Mouse (Mus musculus) cerebellum, postnatal 25 days (tissue): Measurements from ENCODE around the gene Fgd5.
"Not testable (repeated sequence)": the region's sequence is repeated elsewhere in the genome, so short reads cannot be mapped to it uniquely, and the experiment has no call there.

Source experiments
- DNase-seq, 2 experiments: peaks; one replicate each; pipeline ENCODE4 v3.0.0; 2021; ENCODE audit warnings: mixed read lengths in 2 of 2

The Fgd5 gene

DNA sequence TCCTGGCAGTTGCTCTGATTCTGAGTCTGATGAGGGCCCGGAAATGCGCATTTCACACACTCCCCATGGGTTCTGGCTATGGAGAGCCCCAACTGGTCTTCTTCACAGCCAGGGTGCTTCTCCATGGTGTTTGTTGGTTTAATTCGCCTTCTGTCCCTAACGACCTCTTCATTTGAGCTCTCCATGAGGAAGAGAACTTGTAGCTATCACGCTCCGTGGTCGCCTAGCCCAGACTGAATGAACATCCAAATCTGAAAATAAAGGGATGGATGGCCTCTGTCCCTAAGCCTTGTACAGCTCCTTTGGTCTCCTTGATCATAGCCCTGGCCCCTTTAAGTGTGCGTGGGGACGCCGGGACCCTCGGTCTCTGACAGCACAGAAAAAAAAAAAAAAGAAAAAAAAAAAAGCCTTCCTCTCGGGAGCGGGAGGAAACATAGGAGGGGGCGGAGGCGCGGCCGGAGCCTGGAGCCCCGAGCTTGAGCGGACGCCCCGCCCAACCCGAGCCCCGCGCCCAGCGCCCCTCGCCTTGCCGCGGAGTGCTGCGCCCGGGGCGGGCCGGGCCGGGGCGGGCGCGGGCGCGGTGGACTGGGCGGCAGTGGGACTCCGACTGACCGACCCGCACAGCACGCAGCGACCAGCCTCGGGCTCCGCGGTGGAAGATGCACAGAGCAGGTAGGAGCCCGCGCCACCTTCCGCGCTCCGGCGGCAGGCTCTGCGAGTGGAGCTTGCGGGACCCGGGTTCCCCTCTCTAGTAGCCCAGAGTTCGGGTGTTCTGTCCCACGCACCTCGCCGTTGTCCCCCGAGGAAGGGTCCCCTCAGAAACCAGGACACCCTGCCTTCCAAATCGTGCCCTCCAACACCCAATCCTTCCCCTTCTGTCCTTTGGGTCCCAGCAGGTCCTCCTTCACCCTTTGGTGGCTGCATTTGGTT is at the start of gene Fgd5:
Gene Fgd5, plus strand, starts transcription at position 508 of the 930 bp plus-strand sequence.
- peak; percentile 34 to 52 for DNase-seq

DNA sequence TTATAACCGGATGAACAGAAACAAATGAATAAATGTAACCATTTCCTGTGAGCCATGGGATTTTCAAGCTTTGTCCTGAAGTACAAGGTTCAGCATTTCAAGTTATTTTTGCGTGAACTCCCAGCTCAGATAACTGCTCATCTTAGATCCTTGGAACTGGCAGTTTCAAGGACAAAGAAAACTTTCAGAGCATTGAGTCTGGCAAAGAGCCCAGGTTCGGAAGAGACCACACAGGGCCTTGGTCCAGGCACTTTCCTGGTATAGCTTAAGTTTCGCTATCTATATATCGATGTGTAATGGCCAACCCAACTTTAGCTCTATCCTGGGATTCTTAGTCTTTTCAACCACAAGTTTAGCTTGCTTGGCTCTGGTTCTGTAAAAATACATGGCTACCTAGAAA is 47.4 kb upstream of the Fgd5 start:
- no peak for DNase-seq

DNA sequence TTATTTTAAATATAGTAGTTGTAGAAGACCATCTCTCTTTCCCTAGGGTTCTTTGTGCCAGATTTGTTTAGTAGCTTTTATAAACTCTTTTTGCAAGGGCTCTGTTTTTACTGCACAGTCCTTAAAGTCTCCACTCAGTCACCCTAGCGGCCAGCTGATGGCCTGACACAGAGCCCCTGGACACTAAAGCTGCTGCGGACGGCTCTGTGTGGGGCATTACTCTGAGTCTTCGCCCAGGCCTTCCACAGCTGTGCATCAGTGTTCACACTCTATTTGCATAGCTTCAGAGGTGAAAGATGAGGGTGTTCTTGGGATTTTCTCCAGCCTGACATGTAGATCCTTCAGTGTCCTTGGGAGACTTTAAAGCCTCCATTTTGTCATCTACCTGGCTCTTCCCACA is 40.2 kb upstream of the Fgd5 start:
- DNase-seq = no peak

DNA sequence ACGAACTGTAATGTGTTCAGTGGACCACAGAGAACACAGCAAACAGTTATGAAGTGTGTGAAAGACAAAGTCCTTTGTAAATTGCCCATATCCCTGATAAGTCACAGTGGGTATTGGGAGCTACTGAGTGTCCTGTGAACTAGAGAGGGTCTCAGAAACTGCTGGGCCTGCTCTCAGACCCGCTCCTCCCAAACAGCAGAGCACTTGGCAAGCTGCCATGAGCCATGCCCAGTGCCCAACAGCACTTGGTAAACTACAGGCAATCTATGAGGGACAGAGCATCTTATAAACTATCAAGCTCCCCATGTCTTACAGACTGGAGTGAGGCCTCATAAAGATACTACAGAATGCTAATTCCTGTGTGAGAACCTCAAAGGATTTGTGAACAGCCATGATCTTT is 30.3 kb upstream of the Fgd5 start:
- DNase-seq = peak in 1 of 2 experiments; percentile 20

DNA sequence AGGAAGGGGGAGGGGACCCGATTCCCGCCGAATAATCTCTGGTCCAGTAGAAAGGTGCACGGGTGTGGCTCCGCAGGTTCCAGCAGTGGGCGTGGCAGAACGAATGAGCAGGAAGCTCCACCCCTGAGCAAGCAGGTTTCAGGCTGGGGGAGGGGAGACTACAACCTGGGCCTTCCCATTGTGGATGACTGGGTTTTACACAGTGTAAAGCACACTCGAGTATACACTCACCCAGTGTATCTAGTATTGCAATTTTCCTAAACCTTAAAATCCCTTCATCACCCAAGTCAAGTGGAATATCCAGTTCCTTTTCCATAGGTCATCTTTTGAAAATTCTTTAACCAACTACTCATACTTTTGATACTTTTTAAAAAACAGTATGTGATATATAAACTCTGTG is 20.7 kb upstream of the Fgd5 start:
- not testable (repeated sequence) for DNase-seq

DNA sequence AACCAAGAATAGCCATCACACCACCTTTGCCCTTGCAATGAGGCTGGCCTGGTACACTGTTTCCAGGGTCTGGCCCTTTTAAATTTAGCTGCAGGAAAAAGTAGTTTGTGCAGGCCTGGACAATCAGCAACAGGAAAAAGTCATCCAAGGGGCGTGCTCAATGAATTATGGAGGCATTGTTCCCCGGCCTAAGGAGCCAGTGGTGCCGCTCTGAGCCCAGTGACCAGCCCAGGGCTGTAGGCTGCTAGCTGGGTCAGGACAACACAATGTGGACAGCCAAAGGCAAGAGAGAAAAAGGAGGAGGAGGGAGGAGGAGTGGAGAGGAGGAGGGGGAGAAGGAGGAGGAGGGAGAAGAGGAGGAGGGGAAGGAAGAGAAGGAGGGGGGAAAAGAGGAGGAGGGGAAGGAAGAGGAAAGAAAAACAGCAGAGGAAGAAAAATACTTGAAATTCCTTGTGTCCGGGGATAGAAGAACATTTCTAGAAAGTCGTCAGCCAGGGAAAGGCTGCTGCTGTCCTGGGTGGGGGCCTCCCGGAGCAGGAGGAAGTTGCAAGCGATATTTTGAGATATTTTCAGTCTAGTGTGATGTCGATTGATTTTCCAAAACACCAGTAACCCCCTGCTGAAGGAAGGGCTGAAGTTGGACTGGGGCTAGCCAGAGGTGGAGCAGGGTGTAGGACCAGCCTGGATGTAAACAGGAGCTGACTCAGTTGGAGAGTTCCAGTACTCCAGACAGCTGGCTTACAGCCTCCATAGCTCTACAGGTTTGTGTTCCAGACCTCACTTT is 18.5 kb upstream of the Fgd5 start:
- DNase-seq = no peak

DNA sequence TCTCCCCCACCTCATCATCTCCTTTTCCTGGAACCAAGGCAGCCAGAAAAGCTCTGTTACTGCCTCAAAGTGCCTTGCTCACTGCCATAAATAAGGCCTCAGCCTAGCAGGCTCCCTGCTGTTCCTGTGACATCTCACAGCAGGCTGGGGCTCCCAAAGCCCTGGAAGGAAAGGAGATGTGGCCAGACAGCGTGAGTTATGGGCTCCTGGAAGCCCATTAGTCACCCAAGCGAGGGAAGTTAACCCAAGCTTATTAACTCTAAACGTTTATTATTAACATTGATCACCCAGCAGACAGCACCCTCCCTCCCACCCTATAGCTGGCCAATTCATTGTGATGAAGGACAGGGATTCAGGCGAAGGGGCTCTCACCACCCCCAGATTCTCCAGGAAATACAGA is 15.2 kb upstream of the Fgd5 start:
- DNase-seq = no peak

DNA sequence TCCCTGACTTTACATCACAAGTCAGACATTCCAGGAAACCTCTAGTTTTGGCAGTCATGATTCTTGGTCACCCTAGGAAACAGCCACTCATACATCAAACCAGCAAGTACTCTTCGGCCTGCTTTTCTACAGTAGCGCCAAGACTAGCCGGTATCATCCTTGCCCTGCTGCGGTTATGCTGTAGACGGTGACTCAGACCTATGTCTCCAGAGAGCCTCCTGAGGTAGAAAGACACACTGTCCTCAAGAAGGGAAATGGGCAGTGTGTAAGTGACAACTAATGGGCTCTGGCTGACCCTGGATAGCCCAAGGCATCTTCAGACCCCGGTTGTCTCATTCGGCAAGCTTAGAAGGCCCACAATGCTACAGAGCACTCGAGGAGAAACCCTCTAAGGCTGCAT is 13.6 kb upstream of the Fgd5 start:
- no peak for DNase-seq

DNA sequence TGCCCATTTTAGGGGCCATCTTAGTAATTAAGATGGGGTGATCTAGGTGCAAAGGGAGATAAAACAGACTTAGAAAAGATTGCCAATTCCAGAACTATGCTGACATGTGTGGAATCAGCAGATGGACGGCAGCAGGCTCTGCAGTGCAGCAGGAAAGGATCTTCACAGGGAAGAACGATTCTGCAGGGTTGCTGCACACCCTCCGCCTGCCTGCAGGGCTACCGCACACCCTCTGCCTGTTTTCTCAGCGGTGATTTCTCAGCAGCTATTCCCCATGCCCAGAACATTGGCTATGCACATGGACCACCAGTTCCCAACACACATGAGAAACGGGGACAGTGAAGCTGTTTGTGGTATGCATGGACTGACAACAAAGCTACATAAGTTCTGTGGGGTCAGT is 12.7 kb upstream of the Fgd5 start:
- DNase-seq = peak in 1 of 2 experiments; percentile 30

DNA sequence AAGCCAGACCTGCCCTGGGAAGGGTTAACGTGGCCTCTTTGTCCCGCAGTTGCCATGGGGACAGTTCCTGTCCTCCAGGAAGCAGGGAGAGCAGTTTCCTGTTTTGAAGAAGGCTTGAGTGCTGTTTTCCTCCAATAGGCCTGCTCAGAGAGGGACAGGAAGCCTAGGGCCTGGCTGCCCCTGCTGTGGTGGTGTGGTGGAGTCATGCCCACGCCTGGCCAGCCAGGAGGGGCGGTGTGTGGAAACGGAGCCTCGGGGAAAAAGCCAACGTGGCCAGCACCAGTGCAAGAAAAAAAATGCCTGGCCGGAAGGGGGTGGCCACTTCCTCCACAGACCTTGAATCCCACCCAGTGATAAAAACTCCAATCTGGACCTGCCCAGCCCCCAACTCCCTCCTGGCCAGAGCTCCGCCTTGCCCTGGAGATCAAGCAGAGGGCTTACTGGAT is 6.5 kb upstream of the Fgd5 start:
- DNase-seq = no peak

DNA sequence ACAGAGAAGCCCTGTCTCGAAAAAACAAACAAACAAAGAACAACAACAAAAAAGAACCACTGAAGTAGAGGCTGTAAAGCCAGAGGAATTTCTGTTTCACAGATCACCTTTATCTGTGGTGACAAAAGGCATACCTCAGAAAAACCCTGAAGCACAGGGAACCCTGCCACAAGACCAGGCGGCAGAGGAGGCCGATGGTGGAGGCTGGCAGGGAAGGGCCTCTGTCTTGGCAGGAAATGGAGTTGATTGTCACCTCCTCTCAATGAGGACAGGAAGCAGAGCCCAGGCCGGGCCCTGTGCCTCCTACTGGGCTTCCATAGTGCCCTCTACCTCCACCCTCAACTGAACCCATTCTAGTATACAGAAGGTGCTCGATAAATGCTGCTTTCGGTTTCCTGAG is 4.7 kb upstream of the Fgd5 start:
- no peak for DNase-seq

DNA sequence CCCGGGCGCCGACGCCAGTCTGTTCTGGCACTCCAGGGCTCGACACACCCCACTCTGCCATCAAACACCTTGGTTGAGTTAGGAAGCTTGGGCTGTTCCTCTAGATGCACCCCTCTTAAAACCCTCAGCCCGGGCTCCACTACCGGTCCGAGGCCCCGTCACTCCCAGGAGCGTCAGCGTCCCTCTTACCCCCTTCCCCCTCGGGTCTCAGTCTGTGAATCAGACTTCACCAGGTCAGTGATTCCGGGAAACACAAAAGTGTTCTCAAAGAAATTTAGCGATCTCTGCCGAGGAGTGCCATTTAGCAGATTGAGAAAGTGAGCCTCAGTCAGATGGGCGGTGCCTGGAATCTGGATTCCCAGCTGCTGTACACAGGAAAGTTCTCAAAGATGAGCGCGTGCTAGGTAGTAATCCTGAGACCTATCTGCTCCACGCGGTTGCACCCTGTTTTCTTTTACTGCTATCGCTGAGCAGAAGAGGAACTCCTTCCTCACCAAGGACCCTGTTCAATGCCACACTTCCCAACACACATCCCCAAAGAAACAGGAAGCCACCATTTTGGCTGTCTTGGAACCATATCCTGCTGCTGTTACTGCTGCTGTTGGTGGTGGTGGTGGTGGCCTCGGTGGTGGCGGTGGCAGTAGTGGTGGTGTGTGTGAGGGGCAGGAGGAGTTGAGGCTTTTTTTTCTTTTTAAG is 771 bp downstream of the Fgd5 start:
- DNase-seq = no peak

DNA sequence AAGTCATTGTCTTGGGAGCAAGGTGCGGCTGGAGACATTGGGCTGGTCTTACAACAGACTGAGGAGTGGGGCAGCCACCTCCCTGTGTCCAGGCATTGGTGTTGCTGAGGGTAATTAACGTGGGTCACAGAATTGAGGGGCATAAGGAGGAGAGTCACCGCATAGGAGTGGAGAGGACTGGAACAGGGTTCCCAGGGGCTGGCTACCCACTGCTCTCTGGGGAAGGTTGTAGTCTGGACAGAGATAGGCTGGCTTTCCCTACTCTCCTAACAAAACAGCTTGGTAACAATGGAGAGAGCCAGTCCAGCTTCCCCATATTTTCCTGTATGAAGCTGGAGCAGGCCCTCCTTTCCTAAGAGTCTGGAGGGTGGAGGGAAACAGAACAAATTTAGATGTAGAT is 1.3 kb downstream of the Fgd5 start:
- no peak for DNase-seq

DNA sequence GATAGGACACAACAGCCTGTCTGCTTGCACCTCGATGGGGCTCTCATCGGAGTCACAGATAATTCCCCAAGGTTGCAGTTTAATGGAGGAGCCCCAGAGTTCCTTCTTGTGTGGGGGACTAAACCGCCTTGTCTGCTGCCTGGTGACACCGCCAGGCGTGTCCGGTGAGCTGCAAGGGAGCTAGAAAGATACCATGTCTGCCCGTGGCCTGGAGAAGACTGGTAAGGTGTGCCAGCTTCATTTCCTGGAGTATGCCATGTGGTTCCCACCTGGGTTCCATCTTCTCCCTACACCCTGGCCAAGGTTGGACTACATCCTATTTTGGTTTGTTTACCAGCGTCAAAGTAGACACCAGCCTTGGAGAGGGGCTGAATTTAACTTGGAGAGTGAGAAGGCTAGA is 11.4 kb downstream of the Fgd5 start:
- DNase-seq = peak; percentile 55 to 57

DNA sequence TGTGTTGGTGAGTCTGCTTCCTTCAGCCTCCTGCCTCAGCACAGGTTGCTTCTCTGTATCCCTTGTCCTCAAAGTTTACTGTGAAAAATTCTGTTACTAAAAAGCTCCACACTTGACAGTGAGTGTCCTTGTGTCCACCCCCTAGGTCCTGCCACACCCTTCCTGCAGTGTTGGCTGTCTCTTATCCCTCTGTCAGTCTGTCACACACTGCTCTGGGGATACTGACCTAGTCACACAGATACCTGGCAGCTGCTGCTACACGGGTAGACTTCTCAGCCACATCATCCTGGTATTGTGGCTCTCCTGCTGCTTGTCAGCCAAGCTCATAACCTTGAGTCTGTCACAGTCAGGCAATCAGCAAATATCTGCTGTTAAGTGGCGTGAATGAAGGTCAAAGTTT is 14.1 kb downstream of the Fgd5 start:
- DNase-seq = no peak

DNA sequence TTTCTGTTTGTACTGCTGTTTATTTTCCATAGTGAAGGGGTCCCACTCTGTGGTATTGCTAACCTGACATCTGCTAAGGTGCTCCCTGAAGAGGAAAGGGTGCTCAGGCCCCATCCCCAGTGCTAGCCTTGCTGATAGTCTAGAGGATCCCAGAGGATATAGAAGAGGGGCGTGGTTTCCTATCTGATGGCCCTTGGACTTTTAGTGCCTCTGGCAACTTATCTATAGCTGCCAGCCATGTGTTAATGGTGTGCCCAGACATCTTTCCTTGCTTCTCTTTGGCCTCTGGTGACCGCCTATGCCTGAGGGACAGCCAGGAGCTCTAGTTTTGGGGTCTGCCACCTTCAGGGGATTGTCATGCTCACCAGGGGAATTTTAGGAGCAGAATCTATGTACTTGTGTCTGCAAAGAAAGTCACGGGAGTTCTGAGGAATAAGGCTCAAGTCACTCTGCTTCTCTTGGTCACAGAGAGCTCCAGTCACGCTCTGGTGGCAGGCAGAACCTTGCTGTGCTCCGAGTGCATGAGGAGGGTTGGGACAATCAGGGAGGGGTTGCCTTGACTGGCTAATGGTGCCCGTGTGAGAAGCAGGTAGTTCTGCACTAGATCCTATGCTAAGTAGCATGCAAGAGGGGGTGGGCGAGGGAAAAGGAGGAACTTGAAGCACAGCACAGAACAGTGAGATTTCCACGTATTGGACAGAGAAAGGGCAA is 15.3 kb downstream of the Fgd5 start:
- no peak for DNase-seq

DNA sequence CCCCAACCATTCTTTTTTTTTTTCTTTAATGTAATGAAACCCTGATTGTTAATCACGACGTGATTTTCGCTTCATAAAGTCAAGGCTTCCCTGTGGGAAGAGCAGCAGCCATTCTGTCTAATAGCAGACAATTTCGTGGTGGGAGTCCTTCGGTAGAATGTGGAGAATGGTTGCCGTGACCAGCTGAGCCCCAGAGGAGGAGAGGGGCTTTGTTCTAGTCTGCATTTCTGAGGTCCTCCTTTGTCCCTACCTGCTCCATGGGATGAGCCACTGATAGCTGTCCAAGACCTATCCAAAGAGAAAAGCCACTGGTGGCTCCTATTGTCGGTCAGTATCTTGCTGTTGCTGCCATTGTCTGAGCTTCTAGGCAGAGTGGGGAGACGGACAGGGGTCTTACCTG is 17.4 kb downstream of the Fgd5 start:
- no peak for DNase-seq

DNA sequence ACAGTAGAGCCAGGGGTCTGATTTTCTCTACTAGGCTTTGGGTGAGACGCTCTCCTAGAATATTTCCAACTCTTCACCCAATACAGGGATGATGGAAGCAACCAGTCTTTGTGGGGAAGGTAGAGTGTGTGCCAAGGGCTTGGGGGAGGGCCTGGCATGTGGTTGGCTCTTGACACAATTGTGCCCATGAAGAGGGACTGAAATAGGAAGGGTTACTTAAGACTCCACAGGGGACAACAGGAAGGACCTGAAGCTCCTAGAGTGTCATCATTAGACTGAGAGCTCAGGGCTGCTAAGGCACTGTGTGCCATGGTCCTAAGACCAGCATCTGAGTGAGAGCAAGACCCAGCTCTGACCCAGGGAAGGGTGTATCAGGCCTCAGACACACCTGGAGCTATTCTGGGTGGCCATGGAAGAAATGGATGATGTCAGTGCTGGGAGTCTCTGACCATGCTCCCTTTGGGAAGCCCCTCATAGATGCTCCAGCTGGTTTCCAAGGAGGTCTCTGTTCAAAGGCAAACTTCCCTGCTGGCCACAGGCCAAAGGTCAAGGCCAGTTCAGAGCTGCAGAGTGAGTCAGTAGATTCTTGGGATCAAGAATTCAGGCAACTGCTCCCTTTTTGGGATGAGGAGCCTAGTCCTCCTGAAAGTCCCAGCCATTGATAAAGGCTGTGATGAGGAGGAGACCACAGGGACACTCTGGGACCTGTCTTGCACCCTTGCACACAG is 24.0 kb downstream of the Fgd5 start:
- no peak for DNase-seq

DNA sequence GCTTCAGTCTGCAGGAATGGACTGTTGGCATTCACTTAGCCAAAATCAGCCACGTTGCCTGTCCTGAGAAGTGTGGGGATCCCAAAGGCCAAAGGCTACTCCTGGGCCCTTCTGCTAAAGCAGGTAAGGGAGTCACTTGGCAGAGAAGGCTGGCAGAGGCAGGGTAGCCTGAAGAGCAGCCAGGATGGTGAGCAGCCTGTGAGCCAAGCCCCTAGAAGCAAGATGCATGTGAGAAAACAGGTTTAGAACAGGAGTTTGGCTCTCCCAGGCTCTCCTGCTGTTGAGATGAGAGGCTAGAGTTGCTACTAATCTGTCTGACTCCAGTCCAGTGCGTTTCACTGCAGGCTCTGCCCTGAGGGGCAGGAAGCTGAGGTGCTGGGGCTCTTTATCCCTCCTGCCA is 25.0 kb downstream of the Fgd5 start:
- no peak for DNase-seq

DNA sequence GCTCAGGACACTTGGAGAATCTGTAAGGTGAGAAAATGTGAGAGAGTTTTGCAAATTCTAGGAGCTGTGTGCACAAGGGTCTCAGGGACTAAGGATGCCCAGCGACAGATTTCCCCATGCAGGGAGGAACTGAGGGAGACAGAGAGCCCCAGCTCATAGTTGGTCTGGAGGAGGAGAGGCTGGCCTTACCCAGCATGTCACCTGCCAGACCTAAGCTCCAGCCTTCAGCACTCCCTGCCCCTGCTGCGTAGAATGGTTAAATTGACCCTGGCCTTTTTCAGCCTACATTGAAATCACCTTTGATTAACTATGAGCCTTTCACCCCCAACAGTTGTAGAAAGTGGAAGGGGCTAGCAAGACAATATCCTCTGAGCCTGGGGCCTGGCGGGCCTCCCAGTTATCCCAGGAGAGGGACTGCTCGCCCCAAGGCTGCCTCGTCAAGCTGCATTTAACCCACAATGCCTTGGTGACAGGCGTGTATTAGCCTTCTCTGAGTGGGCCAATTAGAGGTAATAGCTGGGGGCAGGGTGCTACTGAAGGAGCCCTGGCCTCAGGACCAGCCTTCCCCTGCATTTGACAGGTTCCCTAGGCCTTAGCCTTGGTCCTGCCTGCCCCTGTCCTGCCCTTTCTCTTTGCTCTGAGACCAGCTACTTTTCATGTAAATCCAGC is 25.6 kb downstream of the Fgd5 start:
- DNase-seq = no peak

DNA sequence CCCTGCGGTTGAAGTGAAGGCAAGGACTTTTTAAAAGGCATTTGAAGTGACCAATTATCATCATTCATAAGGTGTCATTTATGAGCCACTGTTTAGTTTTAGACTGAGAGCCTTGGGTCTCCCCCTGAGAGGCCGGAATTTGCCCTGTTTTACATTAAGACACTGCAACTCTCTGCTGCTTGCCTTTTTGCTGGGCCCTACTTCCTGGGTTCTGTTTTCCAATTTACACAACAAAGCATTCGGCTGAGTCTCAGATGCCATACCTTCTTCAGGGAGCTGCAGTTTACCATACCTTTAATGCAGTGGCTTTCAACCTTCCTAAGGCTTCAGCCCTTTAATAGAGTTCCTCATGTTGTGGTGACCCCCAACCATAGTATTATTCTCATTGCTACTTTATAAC is 26.1 kb downstream of the Fgd5 start:
- no peak for DNase-seq
